Mouse (Mus musculus): ENCODE results near the gene Prkar1b.

GRCm38 (mm10) chr5:139035171-139035570 is 114.6 kb downstream of the Prkar1b start:
- TF ChIP-seq POLR2A (IDR thresholded peaks at IDR 0.05; ENCODE audit: low read depth, low read length) = no peak
- no peak for TF ChIP-seq CTCF (IDR thresholded peaks at IDR 0.05; ENCODE audit: extremely low read depth, insufficient read depth, insufficient read length, insufficient replicate concordance)

All from spleen, adult 2 months (tissue).